Mouse (Mus musculus) kidney, embryonic 15.5 days (tissue): ENCODE data around the gene Calm2. TPM values are rescaled to one million over a fixed set of nuclear protein-coding genes. Genes with fewer than 3 reads are reported as not detected.
A peak's percentile ranks its signal among the peaks of the same experiment; 100 is the strongest.

ENCODE experiments used
- ATAC-seq: fragments of 200-750 bp; cut with Nextera tagmentation; replicated peaks from 2 replicates; pipeline ENCODE4 v1.8.0; 2017; ENCODE audit warnings: moderate TSS enrichment; ENCODE audit not compliant: low FRiP score
- H3K27ac ChIP-seq: fragments of 300-500 bp; sonication (generic); 2 replicates; pipeline ENCODE4 v1.5.1; 2015; ENCODE audit warnings: mild to moderate bottlenecking, inconsistent platforms
- H3K27me3 ChIP-seq: fragments of 300-500 bp; sonication (generic); 2 replicates; pipeline ENCODE4 v1.6.1; 2015; ENCODE audit warnings: inconsistent platforms
- H3K36me3 ChIP-seq: fragments of 300-500 bp; sonication (generic); 2 replicates; pipeline ENCODE4 v1.6.1; 2015; ENCODE audit warnings: inconsistent platforms
- H3K4me1 ChIP-seq: fragments of 300-500 bp; sonication (generic); 2 replicates; pipeline ENCODE4 v1.6.1; 2015; ENCODE audit warnings: inconsistent platforms
- H3K4me2 ChIP-seq: fragments of 300-500 bp; sonication (generic); 2 replicates; pipeline ENCODE4 v1.6.1; 2015; ENCODE audit warnings: moderate library complexity, mild to moderate bottlenecking, inconsistent platforms
- H3K4me3 ChIP-seq: fragments of 300-500 bp; sonication (generic); replicated peaks from 2 replicates; pipeline ENCODE4 v1.5.1; 2015; ENCODE audit warnings: mild to moderate bottlenecking, inconsistent platforms
- H3K9ac ChIP-seq: fragments of 300-500 bp; sonication (generic); 2 replicates; pipeline ENCODE4 v1.6.1; 2015; ENCODE audit warnings: mild to moderate bottlenecking, inconsistent platforms
- H3K9me3 ChIP-seq: fragments of 300-500 bp; sonication (generic); replicated peaks from 2 replicates; pipeline ENCODE4 v1.6.1; 2016; ENCODE audit warnings: inconsistent platforms
- WGBS: fragments of 180-500 bp; shearing (Covaris S2); methylation state at CpG from one replicate; pipeline ENCODE4 v1.1.7; 2015; ENCODE audit warnings: mixed read lengths; 5-methylcytosine and 5-hydroxymethylcytosine counted together
- polyA plus RNA-seq: library from polyadenylated mRNA; unstranded; fragments of >200 nt; fragmentation: Nextera tagmentation; extraction: Ambion mirVana; gene quantifications from 2 replicates; pipeline ENCODE4 v1.2.1, GENCODE M21; 2015

Gene Calm2
- polyA plus RNA-seq, 1 experiment from 2014 or later: 1,006 TPM

DNA sequence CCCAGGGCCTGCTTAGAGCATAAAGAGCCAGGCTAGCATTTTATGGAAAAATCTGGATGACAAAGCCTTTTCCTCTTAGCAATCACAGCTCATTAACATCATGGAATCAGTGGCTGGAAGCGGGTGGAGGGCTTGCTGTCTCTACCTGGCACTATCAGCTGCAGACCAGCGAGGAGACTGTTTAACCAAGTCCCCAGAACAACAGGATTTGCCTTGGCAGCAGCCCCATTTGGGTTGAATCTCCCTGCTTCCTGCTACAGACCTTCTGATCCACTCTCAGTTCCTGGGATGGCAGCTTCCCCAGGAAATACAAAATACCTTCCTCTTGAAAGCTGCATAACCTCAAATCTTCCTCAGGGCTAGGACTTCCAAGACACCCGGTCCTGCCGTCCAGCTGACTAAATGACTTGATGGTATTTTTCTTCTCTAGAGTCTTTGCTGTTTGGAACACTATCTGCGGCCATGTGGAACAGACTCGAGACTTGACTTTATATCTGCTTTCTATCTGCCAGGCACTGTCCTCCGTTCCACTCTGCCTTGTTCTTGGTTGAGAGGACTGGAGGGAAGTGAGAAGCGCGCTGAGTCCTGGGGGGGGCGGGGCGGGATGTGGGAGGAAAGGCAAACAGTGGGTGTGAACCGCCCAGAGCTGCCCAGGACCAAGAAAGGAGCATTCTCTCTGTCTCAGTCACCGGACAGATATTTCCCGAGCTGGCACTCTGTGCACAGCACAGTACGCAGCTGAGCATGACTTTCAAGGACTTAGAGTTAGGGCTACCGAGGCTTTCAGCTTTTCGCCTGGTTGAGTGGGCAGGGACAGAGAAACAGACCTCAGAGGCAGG lies 12.4 kb upstream of the Calm2 start:
- 4% methylated on average over 13 of the region's 17 CpGs for WGBS
- Histone ChIP-seq H3K4me1 (peaks cover 43% of the 10 kb centered on the region), H3K27me3 (no peaks in the 10 kb centered on the region), H3K9me3 (no peaks in the 10 kb centered on the region), H3K9ac (peak overlapping the region; percentile 39), H3K36me3 (no peaks in the 10 kb centered on the region), H3K4me3 (peak overlapping the region; percentile 27), H3K4me2 (peak overlapping the region; percentile 47), H3K27ac (peak overlapping the region; percentile 89)
- peak; percentile 86 for ATAC-seq

DNA sequence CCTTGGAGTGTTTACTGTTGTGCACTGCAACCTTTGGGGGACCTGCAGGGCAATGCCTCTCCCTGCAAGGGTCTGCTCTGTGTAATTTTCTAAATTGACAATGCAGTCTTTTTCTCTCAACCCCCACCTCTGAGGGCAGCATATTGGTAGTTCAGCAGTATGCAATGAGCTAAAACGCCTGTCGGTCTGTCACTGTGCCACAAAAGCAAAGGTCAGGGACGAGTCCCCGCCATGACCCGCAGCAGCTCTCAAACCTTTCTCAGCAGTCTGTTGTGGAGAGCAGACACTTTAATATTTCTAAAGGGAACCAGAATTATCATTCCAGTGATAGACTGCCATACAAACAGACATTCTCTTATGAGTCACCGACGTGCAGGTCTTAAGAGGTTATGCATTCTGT lies 11.2 kb upstream of the Calm2 start:
- H3K9me3 ChIP-seq: no peaks in the 10 kb centered on the region
- H3K4me3 ChIP-seq: no peak overlapping the region
- H3K4me2 ChIP-seq: no peak overlapping the region
- peak overlapping the region; percentile 81; the same call in 1 of the 2 replicates for H3K27ac ChIP-seq
- no peaks in the 10 kb centered on the region for H3K36me3 ChIP-seq
- H3K9ac ChIP-seq: no peak overlapping the region
- no peaks in the 10 kb centered on the region for H3K27me3 ChIP-seq
- ATAC-seq: no peak
- peaks cover 43% of the 10 kb centered on the region for H3K4me1 ChIP-seq
- 69% methylated on average over 7 of the region's 7 CpGs for WGBS

GRCm38 (mm10) chr17:87454121-87454520 lies 7.4 kb upstream of the Calm2 start:
- H3K4me1 ChIP-seq: peaks cover 16% of the 10 kb centered on the region
- H3K4me2 ChIP-seq: no peak overlapping the region
- H3K27ac ChIP-seq: no peak overlapping the region
- ATAC-seq: no peak
- H3K36me3 ChIP-seq: no peaks in the 10 kb centered on the region
- no peaks in the 10 kb centered on the region for H3K27me3 ChIP-seq
- no peaks in the 10 kb centered on the region for H3K9me3 ChIP-seq
- no peak overlapping the region for H3K9ac ChIP-seq
- no peak overlapping the region for H3K4me3 ChIP-seq
- WGBS: 90% methylated on average over 3 of the region's 3 CpGs

- Histone ChIP-seq H3K4me1 (peaks cover 8% of the 10 kb centered on the region), H3K27me3 (no peaks in the 10 kb centered on the region), H3K36me3 (no peaks in the 10 kb centered on the region), H3K4me2 (no peak overlapping the region), H3K9me3 (no peaks in the 10 kb centered on the region), H3K9ac (no peak overlapping the region), H3K27ac (no peak overlapping the region), H3K4me3 (no peak overlapping the region)
- 77% methylated on average over 7 of the region's 7 CpGs for WGBS
- ATAC-seq: no peak
Observed at GRCm38 (mm10) chr17:87453336-87453735, 6.6 kb upstream of the Calm2 start.

- Histone ChIP-seq H3K4me1 (peaks cover 14% of the 10 kb centered on the region), H3K4me3 (no peak overlapping the region), H3K9me3 (no peaks in the 10 kb centered on the region), H3K4me2 (no peak overlapping the region), H3K9ac (no peak overlapping the region), H3K27me3 (no peaks in the 10 kb centered on the region), H3K36me3 (no peaks in the 10 kb centered on the region), H3K27ac (no peak overlapping the region)
- no peak for ATAC-seq
- 86% methylated on average over 8 of the region's 8 CpGs for WGBS
Observed at GRCm38 (mm10) chr17:87448881-87449280, 2.1 kb upstream of the Calm2 start.

DNA sequence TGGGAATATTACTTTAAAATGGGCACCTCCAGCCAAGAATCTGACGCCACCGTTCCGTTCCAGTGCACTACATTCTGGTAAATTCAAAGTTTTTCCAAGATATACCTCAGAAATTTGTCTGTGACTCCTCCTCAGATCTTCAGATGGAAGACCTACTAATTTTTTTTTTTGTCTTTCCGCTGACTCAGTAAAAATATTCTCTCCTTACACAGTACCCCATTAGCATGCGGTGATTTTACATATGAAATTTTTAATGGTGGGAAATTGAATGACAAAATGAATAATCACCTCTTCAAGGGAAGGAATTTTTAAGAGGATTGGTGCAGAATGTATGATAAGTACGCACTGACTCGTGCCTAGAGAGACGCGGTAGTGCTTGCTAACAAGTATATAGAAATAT lies 1.6 kb upstream of the Calm2 start:
- 93% methylated on average over 9 of the region's 9 CpGs for WGBS
- no peak overlapping the region for H3K4me2 ChIP-seq
- H3K27me3 ChIP-seq: no peaks in the 10 kb centered on the region
- H3K4me1 ChIP-seq: peaks cover 20% of the 10 kb centered on the region
- H3K27ac ChIP-seq: no peak overlapping the region
- no peak overlapping the region for H3K4me3 ChIP-seq
- no peak overlapping the region for H3K9ac ChIP-seq
- ATAC-seq: no peak
- no peaks in the 10 kb centered on the region for H3K9me3 ChIP-seq
- H3K36me3 ChIP-seq: no peaks in the 10 kb centered on the region

GRCm38 (mm10) chr17:87447612-87448200 lies 971 bp upstream of the Calm2 start:
- Histone ChIP-seq H3K4me2 (peak overlapping the region; percentile 68), H3K4me3 (peak overlapping the region; percentile 89), H3K9ac (peak overlapping the region; percentile 98), H3K9me3 (no peaks in the 10 kb centered on the region), H3K27ac (peak overlapping the region; percentile 99), H3K4me1 (peaks cover 26% of the 10 kb centered on the region), H3K36me3 (no peaks in the 10 kb centered on the region), H3K27me3 (no peaks in the 10 kb centered on the region)
- ATAC-seq: no peak
- 44% methylated on average over 12 of the region's 12 CpGs for WGBS

GRCm38 (mm10) chr17:87445917-87446766 lies 593 bp downstream of the Calm2 start:
- H3K4me3 ChIP-seq: peak overlapping the region; percentile 89
- H3K27me3 ChIP-seq: no peaks in the 10 kb centered on the region
- peak overlapping the region; percentile 99 for H3K27ac ChIP-seq
- under 1% methylated on average over 62 of the region's 86 CpGs for WGBS
- peak overlapping the region; percentile 98 for H3K9ac ChIP-seq
- H3K4me1 ChIP-seq: peaks cover 35% of the 10 kb centered on the region
- peak; percentile 75 for ATAC-seq
- peaks cover 9% of the 10 kb centered on the region; the same call in 1 of the 2 replicates for H3K36me3 ChIP-seq
- H3K9me3 ChIP-seq: no peaks in the 10 kb centered on the region
- peak overlapping the region; percentile 68 for H3K4me2 ChIP-seq

DNA sequence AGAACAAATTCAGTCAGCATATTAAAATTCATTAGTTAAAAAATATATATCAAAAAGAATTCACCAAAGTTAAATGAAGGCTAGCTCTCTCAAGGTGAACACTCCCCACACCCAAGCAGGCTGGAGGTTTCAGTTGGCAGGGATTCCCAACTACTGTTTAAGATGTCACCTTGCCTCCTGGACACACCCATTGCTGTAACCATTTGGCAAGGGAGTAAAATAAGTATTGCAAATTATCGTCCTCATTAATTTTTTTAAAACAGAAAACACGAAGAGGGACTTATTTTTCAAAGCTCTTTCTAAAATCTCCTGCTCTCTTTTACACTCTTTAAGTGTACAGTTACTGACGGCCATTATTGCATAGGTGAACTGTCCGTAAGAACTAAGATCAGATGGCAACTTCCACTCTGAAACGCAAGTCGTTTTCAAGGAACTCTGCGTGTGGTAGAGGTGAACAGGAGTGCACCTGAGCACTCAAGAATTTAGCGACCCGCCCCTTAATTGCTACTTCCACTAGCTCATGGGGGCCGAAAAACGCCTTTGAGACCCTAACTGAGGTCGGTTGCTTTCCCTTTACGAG lies 1.3 kb downstream of the Calm2 start:
- WGBS: under 1% methylated on average over 13 of the region's 13 CpGs
- H3K36me3 ChIP-seq: peaks cover 11% of the 10 kb centered on the region; the same call in 1 of the 2 replicates
- H3K4me1 ChIP-seq: peaks cover 39% of the 10 kb centered on the region
- peak overlapping the region; percentile 68 for H3K4me2 ChIP-seq
- H3K4me3 ChIP-seq: peak overlapping the region; percentile 89
- no peaks in the 10 kb centered on the region for H3K9me3 ChIP-seq
- H3K9ac ChIP-seq: peak overlapping the region; percentile 98
- ATAC-seq: no peak
- H3K27me3 ChIP-seq: no peaks in the 10 kb centered on the region
- H3K27ac ChIP-seq: peak overlapping the region; percentile 99

GRCm38 (mm10) chr17:87444763-87445162 lies 2.0 kb downstream of the Calm2 start:
- H3K4me2 ChIP-seq: peak overlapping the region; percentile 54
- H3K27me3 ChIP-seq: no peaks in the 10 kb centered on the region
- H3K27ac ChIP-seq: no peak overlapping the region
- ATAC-seq: no peak
- WGBS: 41% methylated on average over 4 of the region's 4 CpGs
- H3K9me3 ChIP-seq: no peaks in the 10 kb centered on the region
- H3K36me3 ChIP-seq: peaks cover 15% of the 10 kb centered on the region; the same call in 1 of the 2 replicates
- 0 out of 2 replicates have a peak overlapping the region, but pooled peaks have one; percentile 0 for H3K9ac ChIP-seq
- peak overlapping the region; percentile 35 for H3K4me3 ChIP-seq
- peaks cover 41% of the 10 kb centered on the region for H3K4me1 ChIP-seq

DNA sequence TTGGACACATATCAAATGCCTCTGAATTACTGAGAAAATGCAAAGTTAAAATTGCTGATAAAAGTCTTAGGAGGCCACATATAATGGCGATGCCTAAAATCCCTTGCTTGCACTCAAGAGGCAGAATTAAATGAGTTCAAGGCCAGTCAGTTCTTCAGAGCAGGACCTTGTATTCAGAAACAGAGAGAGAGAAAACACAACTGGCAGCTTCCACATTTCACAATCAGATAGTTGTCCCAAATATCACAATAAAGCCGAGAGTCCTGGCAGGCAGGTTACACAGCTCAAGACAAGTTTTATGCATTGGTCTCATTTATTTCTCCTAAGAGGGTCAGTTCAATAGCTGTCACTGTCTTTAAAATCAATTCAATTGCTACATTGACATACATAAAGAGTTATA lies 5.2 kb downstream of the Calm2 start:
- no peak for ATAC-seq
- WGBS: 55% methylated on average over 2 of the region's 2 CpGs

More for the DNA sequence above, 5.2 kb downstream of the Calm2 start:
- H3K36me3 ChIP-seq: peaks cover 21% of the 10 kb centered on the region; the same call in 1 of the 2 replicates
- H3K9me3 ChIP-seq: no peaks in the 10 kb centered on the region
- no peak overlapping the region for H3K27ac ChIP-seq
- H3K4me2 ChIP-seq: no peak overlapping the region
- H3K27me3 ChIP-seq: no peaks in the 10 kb centered on the region
- H3K4me1 ChIP-seq: peaks cover 36% of the 10 kb centered on the region
- no peak overlapping the region for H3K4me3 ChIP-seq
- H3K9ac ChIP-seq: no peak overlapping the region
